Mouse (Mus musculus): ENCODE data around the gene Gm20388. TPM values are rescaled to one million over a fixed set of nuclear protein-coding genes. Genes with fewer than 3 reads are reported as not detected.

The Gm20388 gene
- total RNA-seq, 2 experiments from 2014 or later: 12.7 TPM; not detected in 1

- DNase-seq: no peak
Observed at GRCm38 (mm10) chr8:122695438-122696042, 2784.9 kb downstream of the Gm20388 start.

- DNase-seq: peak in 1 of 2 experiments; percentile 26
Observed at GRCm38 (mm10) chr8:122697181-122697581, 2786.5 kb downstream of the Gm20388 start.

- DNase-seq: no peak
Observed at GRCm38 (mm10) chr8:122697586-122697985, 2786.9 kb downstream of the Gm20388 start.

DNA sequence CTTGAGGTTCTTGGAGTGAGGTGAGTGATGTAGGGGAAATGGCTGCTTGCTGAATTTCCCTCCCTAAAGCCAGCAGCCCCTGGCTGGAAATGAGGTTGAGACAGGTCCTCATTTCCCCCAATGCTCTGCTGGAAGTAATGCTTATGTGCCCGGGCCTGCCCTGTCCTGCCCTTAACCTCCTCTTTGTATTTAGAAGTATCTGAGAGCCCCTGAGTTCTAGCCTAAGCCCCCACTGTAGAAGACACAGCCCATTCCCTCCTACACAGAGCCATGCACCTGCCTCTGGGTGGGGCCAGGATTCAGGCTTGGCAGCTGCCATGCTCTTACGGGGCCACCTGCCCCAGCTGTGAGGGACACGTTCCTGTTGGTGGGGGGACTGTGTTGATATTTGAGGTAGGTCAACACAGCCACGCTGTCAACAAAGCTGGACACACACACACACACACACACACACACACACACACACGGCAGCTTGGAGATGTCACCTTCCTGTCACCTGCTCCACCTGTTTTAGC, 2787.7 kb downstream of the Gm20388 start:
- DNase-seq: no peak

GRCm38 (mm10) chr8:122699005-122699492, 2788.4 kb downstream of the Gm20388 start, which contains the start of gene Cbfa2t3:
Gene Cbfa2t3 (minus strand): TSS chr8:122699109.
- no peak for DNase-seq

DNA sequence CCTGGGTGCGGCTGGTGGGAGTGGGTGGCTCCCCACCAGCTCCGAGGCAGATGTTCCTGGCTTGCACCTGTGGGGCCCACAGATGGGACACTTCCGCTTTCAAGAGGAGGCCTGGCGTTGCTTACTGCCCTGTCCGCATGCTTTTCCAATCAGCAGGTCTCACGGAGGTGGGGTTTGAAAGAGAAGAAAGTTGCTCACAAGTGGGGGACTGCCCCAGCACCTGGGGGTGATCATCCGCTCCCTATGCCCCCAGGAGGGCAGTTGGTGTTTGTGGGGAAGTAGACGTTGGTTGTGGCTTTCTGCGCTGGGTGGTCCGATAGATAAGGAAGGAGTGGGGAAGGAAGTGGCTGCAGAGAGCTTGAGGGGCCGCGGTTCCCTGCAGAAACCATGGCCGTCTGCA, 2790.0 kb downstream of the Gm20388 start:
- no peak for DNase-seq

DNA sequence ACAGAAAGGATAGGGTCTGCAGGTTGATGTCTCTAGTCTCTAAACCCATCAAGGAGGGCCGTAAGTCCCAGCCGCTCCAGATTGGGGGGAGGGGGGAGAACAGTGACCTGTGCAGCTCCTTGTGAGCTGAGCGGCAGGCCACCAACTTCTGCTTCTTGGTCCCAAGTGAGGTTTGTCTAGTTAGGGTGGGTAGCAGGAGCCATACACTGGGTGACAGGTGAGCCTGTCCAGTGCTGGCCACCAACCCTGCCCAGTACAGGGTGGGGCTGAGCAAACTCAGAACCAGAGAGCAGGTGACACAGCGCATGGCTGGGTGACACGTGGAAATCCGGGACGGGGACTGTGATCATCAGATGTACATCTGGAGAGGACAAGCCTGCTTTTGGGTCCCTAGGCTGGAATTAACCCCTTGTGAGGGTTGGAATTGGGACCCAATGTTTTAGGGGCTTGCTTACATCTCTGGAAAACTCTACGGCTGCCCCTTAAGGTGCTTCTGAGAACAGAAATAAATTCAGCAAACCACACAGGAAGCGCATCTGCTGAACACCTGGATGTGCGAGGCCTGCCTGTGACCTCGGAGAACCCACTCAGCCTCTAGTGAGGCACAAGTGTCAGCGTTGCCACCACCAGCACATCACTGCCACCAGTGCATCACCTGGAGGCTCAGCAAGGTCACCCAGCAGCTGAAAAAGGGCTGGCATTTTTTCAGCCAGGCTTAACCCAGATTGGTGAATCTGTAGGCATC, 2791.0 kb downstream of the Gm20388 start:
- no peak for DNase-seq

DNA sequence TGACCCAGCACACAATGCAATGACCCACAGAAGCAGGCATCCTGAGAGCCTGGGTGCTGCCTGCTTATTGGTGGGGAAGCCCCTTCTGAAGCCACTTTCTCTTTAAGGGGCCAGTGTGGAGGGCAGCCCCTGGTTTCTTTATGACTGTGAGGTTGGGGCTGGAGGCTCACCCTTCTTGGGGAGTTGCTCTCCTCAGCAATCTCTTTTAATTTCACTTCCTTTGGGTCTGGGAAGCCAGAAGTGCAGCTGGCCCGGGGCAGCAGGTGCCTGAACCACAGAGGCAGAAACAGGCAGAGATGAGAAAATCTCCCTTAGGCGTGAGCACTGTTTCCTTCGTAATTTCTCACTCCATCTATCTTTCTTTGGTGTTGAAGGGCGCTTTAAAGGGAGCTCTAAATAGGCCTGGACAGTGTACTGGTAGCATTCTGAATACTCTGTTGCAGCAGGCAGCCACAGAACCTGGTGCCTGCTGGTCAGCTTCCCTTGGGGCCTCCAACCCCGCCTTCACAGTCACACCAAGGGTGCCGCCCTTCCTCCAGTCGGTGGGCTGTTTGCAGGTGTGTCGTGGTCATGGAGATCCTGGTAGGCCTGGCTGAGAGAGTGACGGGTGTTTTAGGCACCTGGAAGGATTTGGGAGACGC, 2791.8 kb downstream of the Gm20388 start:
- DNase-seq: no peak

GRCm38 (mm10) chr8:122702957-122703356, 2792.3 kb downstream of the Gm20388 start:
- DNase-seq: no peak

DNA sequence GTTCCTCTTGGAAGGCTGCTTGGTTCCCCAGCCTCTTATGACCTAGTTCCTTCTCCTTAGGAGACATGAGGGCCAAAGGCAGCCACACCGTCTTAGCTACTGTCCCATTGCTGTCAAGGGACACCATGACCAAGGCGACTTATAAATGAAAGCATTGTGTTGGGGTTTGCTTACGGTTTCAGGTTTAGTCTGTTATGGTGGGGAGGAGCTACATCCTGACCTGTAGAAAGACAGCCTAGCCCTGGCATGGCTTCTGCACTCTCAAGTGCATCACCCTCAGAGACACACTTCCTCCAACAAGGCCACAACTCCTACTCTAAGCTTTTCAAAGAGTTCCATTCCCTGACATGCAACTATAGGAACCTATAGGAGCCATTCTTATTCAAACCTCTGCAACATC, 2794.0 kb downstream of the Gm20388 start:
- no peak for DNase-seq

DNA sequence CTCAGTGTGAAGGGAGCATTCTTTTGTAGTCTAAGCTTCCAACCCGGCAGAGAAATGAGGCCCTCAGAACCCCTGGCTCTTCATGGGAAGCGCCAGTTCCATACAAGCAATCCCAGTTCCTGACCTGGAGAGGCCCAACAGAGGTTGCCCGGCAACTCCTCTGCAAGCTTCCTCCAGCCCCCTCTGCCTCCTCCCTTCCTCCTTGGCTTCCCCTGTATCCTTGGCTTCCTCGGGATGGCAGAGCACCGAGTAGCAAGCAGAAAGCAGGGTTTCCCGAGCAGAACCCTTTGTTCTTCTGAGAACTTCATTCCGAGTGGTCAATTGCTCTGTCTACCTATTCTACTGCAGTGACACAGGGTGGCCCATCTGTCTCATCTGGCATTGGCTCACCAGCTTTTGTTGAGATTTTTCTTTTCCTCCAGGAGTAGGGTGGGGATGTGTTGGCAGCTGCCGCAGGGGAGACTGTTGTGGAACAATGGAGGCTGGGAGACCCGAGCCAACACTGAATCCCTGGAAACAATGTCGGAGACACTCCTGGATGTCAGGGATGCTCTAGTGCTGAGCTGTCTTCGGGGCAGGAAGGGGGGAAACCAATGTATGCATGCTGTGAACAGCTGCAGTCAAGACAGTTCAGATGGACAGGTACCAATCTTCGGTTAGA, 2795.4 kb downstream of the Gm20388 start:
- DNase-seq: no peak

GRCm38 (mm10) chr8:122707184-122707583, 2796.5 kb downstream of the Gm20388 start:
- no peak for DNase-seq

- DNase-seq: peak; percentile 41 to 66
Observed at GRCm38 (mm10) chr8:122709340-122710111, 2798.9 kb downstream of the Gm20388 start.

DNA sequence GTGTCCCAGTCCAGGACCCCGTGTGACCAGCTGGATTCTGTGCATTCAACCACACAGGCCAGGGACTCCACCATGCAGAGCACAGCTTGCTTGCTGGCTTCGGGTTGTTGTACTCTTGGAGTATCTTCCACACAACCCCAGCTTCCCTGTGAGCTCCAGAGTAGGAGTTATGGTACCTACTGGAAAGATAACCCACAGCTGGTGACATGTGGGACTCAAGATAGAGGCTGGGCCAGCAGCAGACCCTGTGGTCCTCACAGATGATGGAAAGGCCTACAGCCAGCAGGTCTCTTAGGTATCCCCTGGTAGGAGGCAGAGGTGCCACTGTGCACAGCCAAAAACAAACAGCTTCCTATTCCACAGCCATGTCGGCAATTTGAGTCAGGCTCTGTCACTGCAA, 2800.8 kb downstream of the Gm20388 start:
- DNase-seq: no peak

- DNase-seq: no peak
Observed at GRCm38 (mm10) chr8:122711891-122712365, 2801.3 kb downstream of the Gm20388 start.

DNA sequence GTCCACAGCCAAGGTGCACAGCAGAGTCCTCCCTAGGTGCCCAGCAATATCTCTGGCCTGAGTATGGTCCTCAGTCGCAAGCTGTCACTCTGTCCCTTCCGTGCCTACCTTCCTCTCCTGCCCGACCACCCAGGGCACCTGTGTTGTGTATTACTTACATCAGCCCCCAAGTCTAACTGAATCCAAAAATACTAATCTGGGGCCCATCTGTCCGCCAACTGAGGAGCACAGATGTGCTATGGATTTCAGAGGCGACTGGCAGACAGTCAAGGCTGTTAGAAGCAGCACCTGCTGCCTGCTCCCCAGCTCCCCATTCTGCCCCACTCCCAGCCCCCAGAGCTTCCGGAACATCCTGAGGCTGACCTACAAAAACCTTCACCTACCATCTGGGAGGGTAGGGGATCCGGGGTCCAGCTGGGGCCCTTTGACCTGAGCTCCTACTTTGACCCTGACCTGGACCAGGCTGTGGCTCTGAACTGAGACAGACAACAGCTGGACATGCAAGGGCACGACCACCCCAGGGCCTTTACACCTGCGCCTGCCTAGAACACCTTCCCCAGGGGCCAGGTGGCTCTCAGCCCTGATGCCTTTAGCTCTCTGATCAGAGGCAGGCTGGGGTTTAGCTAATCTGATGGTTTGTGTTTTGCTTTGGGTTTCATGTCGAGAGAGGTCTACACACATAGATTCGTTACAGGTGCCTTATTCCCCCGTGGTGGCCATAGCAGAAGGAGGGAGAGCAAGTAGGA, 2801.9 kb downstream of the Gm20388 start:
- DNase-seq: no peak

GRCm38 (mm10) chr8:122713157-122713518, 2802.5 kb downstream of the Gm20388 start:
- DNase-seq: no peak

DNA sequence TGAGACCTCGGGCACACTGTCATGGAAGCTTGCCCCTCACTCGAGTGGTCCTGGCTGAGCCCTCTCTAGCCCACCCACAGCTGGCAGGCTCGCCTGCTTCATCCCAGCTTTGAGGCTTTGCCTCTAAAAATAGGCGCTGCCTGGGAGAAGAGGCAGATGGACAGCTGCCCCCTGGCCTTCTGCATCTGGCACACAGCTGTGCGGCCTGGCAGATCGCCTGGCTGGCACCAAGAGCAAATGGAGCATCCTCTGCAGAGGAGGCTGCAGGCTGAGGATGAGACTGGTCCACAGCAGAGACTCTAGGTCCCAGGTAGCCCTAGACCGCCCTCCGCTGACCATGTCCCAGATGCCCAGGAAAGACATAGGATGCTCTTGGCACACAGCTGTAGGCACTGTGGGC, 2805.9 kb downstream of the Gm20388 start:
- DNase-seq: no peak

- no peak for DNase-seq
Observed at GRCm38 (mm10) chr8:122717869-122718509, 2807.3 kb downstream of the Gm20388 start.

DNA sequence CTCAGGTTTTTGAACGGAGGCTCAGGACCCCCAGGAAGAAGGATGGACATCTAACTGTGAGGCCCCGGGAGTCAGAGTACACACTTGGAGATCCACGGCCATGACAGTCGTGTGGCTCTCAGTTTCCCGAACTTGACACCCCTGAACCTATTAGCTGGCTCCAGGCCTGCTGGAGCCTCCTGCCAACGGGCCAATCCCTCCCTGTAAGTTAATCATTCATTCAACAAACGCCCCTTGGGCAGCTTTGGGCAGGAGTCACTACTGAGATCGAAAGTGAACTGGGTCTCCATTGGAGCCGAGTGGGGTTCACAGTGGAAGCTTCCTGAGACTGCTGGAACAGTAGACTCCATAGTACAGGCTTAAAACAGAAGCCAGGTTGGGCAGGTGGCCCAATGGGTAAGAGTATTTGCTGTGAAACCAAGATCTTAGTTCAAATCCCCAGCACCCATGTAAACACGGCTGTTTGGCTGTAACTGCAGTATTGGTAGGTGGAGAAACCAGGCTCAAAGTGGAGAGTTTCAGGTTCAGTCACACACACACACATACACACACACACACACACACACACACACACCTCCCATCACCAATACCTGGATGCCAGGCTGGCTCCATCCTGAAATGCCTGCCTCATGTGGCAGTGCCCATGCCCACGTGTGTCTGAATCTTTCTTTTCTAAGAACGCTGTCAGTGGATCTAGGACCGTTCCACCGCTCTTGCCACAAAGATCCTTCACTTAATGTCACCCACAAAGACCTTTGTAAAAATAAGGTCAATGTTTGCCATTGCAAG, 2808.3 kb downstream of the Gm20388 start:
- DNase-seq: no peak
